Mouse (Mus musculus): Measurements from ENCODE around the gene Abca2.
"Not testable (repeated sequence)": the region's sequence is repeated elsewhere in the genome, so short reads cannot be mapped to it uniquely, and the experiment has no call there.

Gene Abca2

DNA sequence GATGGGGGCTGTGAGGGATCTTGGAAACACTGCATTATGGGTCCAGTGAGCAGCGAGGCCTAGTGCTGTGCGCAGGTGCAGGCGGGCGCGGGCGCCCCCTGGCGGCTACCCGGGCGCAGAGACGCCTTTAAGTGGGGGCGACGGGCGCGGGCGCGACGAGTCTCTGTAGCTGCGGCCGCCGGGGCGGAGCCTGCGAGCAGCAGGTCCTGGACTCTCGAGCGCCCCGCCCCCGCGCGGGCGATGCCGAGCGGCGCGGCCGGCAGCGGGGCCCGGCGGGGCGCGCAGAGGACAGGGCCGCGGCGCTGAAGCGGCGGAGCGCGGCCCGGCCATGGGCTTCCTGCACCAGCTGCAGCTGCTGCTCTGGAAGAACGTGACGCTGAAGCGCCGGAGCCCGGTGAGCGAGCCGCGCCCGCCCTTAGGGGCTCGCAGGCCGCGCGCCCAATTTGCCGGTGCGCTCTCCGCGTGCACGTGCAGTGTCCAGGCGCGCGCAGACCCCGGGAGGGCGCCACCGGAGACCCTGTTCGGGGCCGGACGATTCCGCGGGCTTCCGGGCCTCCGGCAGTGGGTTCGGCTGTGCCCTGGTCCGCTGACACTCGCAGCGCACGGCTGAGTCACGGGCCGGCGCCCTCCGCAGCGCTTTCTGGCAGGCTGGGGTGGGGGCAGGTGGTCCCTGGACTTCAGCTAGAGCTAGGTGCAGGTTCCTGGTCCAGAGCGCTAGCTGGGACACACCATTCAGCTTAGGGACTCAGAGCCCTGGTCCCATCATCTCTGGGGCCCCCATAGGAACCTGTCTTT is at the start of gene Abca2:
Gene Abca2 (plus strand): TSS at position 262 of the 795 bp plus-strand sequence.
- DNase-seq (ENCODE audit: extremely low spot score, low read depth, low spot score), result peak; percentile 53

DNA sequence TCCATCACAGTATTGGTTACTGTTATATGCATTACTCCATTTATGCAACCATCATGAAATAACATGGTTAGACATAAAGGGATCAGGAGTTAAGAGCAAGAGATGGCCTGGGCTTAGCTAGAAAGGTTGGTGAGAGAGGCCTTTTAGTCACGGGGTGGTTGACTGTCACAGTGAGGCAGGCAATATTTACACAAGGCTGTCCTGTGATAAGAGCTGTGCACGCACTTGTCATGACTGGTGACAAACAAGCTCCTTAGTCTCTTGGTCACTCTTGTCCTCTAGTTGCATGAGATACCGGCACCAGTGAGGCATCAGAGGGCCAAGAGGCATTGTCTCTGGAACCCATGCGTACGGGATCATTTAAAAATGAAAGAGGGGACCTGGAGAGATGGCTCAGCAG is 44.0 kb upstream of the Abca2 start:
- no peak for DNase-seq (ENCODE audit: extremely low spot score, low read depth, low spot score)

DNA sequence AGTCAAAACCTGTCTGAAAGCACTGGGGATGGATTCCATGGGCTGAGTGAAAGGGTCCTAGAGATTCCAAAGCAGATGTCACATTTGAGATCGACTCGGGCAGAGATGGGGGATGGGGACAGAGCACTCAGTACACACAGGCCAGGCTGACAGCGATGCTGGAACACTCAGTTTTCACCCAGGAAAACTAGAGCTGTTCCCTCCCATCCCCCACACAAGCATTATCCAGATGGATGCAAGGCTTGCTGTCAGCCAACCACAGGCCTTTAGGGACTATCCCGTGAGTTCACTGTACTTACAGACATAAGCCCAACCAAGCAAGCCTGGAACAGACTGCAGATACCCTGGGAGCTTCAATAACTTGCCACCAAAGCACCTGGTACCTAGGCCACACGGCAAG is 37.2 kb upstream of the Abca2 start:
- DNase-seq (ENCODE audit: extremely low spot score, low read depth, low spot score), result no peak

DNA sequence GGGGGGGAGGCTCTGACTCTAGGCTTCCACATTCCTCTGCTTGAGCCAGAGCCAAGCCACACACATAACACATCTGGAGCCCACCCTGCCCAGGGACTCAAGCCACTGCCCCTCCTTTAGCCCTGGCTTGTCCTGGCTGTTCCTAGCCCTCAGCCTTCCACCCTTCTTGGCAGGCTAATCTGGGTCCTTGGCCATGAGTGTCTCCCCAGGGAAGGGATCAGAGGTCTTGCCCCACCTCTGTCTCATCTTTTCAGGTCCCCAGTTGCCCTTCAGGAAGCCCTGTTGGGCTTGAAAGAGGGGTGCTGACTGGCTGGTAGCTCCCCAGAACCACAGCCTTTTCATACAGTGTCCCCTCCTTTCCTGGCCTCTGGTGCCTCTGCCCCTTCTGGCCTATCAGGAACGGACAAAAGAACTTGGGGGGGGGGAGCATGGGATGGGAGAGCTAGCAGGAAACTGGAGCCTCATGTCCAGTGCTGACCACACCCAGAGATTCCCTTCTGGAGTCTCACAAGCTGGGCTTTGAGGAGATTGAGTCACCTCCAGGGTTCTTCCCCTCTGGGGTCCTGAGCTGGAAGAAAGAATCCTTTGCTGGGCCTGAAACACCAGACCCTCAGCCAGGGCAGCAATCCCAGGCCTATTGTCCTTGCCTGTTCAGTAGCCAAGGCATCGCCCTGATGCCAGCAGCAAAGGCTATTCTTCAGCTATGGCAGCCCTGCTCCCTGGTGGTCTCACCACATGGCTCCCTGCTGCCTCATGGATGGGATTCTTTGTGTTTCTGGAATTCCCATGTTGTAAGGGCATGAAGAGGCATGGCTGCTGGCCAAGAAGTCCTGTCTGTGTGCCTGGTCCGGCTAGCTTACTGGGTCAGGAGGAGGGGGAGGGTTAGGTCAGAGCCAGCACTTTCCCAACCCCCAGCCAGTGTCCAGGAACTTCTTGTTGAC is 34.0 kb upstream of the Abca2 start:
- no peak for DNase-seq (ENCODE audit: extremely low spot score, low read depth, low spot score)

DNA sequence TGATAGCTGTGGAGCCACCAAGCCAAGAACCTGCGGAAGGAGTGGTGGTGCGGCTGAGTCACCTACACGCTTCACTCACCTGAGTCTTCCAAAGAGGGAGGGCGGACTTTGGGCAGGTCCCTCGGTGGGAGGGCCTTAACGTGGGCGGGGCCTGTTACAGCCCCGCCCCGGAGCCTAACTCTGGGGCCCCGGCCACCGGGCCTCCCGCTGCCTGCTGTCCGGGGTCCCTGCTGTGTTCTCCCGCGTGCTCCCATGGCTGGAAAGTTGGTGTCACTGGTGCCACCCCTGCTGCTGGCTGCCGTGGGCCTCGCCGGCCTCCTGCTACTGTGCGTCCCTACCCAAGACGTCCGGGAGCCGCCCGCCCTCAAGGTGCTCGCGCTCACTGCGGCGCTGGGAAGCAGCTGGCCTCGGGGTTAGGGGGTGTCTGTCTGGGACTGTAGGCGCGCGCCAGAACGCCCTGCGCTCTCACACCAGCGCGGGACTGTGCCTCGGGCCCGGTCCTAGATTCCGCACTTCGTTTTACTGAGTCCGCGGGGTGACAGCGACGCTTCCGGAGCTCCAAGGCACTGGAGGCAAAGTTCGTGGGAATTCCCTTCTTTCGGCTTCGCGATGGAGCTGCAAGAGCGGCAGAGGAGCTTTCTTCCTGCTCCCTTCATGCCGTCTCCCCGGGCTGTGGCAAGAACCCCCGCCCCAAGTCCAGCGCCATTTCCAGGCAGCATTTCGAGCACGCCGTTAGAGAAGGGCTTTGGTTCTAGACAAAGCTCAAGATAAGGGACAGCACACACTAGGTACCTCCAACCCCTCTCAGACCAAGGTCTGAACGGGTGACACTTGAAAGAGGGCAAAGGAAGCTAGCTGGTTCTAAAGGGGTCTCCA is 32.5 kb upstream of the Abca2 start, which contains the start of gene Entpd2:
Gene Entpd2 (plus strand): TSS at position 154 of the 876 bp plus-strand sequence.
- no peak for DNase-seq (ENCODE audit: extremely low spot score, low read depth, low spot score)

DNA sequence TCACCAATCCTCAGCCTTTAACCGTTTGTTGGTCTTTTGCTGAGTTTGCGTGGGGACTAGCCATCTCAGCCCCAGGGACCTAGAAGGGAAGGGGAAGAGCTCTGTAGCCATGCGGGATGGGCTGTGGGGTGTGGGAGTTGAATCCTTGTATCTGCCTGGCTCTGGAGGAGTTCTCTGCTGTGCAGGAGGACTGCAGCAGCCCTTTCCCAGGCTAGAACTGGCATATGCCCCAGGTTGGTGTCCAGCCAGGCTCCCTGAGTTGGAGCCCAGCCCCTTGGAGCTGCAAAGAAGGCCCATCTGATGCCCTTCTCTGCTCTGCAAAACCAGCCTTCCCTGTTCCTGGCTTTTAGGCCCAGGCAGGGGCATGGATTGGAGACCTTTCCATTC is 31.9 kb upstream of the Abca2 start:
- no peak for DNase-seq (ENCODE audit: extremely low spot score, low read depth, low spot score)

DNA sequence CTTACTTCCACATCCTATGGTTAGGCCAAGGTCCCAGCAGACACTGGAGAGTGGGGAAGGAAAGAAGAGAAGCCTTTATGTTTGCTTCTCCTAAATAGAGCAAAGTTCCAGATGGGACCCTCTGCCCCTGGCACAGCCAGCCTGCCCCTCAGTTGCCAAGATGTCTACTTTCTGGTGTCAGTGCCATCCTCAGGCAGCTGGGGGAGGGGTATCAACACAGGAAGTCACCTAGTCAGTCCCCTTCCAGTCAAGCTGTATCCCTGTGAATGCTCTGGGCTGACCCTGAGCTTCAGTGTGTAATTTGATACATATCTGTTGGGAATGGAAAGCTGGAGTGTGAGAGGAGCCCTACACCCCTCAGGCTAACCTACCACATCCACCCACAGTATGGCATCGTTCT is 31.5 kb upstream of the Abca2 start:
- DNase-seq (ENCODE audit: extremely low spot score, low read depth, low spot score), result no peak

DNA sequence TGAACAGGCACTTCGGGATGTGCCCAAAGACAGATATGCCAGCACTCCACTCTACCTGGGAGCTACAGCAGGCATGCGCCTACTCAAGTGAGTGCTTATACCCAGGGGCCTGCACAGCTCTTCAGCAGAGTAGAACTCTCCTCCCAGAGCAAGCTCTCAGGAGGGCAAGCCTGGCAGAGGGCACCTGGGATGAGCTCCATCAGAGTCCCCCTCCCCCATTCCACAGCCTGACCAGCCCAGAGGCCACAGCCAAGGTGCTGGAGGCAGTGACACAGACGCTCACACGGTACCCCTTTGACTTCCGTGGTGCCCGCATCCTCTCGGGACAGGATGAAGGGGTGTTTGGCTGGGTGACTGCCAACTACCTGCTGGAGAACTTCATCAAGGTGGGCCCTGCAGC is 30.4 kb upstream of the Abca2 start:
- DNase-seq (ENCODE audit: extremely low spot score, low read depth, low spot score), result no peak

DNA sequence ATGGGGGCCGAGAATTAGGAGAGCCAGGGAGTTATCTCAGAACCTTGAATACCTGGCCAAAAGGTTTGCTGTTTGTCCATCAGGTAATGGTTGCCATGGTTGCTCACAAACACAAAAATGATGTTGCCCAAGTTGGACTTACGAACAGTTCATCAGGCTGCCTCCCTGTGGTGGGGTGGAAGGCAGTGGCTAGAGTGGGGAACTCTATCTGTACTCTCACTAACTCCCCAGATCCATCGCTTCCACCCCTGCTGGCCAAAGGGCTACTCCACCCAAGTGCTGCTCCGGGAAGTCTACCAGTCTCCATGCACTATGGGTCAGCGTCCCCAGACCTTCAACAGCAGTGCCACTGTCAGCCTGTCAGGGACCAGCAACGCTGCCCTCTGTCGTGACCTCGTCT is 29.5 kb upstream of the Abca2 start, which contains the start of gene Npdc1:
Gene Npdc1 (plus strand): TSS at position 301 of the 400 bp plus-strand sequence.
- DNase-seq (ENCODE audit: extremely low spot score, low read depth, low spot score), result no peak

DNA sequence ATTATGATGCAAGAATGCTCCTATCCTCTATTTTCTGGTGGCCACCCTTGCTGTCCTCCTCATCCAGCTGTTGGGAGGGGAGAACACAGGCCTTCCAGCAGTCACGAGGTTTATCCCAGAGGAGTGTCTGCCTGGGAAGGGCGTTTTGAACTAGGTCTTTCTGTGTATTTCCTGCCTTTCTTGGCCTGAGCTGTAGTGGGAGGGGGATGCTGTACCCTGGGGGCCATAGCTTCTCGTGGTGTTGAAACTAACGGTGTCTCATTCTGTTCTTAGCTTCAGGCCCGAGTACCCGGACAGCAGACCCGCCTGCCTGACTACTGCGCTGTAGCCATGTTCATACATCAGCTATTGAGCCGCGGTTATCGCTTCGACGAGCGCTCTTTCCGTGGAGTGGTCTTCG is 28.2 kb upstream of the Abca2 start:
- DNase-seq (ENCODE audit: extremely low spot score, low read depth, low spot score), result no peak

DNA sequence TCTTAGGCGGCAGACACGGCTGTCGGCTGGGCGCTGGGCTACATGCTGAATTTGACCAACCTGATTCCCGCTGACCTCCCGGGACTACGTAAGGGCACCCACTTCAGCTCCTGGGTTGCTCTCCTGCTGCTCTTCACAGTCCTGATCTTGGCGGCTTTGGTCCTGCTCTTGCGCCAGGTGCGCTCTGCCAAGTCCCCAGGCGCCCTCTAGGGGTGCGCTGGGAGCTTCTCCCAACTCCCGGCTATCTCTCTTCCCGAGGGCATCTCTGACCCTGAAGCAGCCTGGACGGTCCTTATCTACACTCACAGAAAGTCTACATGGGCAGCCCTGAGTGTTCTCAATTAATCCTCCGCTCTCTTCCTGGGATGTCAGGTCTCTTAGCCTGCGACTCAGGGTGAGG is 27.7 kb upstream of the Abca2 start:
- no peak for DNase-seq (ENCODE audit: extremely low spot score, low read depth, low spot score)

DNA sequence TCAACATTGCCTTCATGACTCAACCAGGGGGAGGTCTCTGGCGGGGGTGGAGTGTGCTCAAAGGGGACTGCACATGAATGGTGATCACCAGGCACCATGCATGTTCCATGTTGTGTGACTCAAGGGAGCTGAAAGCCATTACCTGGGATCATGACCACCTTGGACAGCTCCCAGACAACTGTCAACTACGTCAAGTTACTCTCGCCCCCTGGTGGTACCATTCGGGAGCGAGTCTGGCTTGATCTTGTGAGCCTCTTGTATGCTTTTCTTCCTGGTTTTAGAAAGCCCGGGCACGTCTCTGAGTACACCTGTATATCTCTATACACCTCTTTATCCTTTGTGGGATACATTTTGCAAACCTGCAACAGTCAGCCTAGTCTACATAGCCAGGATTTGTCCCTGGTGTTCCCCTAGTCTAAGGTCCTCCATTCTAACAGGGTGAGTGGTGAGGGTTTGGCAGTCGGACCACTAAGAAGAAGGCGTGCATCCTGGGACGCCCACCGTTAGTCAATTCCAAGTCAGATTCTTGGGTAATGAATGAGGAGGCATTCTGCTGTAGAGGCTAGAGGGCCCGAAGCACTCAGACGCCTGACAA is 26.0 kb upstream of the Abca2 start:
- peak; percentile 83 for DNase-seq (ENCODE audit: extremely low spot score, low read depth, low spot score)

DNA sequence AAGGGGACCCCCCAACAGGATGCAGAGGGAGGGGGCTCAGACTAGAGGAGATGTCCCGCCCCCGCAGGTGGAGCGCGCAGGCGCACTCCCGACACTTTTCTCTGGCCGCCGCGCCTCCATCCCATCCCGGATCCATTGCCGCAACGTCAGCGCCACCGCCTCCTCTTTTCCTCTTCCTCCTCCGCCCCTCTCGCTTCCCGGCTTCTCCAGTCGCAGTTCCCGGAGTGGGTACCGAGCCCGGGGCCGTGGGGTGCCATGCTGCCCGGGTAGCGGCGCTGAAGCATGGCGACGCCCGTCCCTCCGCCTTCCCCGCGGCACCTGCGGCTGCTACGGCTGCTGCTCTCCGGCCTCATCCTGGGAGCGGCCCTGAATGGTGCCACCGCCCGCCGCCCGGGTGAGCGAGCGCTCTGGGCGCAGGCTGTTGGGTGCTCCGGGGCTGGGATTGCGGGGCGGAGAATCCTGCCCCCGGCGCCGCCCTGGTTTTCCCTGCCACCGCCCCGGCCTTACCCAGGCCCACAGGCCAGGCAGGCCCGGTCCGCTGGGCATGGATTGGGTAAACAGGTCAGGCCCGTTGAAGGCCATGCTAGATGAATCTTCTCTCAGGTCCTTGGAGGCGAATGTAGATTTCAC is 25.4 kb upstream of the Abca2 start:
- DNase-seq (ENCODE audit: extremely low spot score, low read depth, low spot score), result no peak

DNA sequence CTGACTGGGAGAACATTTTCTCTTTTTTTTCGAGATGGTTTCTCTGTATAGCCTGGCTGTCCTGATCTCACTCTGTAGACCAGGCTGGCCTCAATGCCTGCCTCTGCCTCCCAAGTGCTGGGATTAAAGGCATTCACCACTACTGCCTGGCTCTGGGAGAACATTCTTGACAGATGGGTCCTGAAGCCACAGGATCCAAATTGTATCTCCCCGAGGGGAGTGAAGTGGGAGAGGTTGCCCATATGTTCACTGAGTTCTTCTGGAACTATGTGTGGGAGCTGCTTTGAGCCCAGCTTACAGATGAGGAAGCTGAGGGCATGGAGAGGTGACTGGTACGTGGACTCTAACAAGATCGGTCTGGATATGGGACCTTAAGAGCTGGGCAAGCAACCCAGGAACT is 24.5 kb upstream of the Abca2 start:
- no peak for DNase-seq (ENCODE audit: extremely low spot score, low read depth, low spot score)

DNA sequence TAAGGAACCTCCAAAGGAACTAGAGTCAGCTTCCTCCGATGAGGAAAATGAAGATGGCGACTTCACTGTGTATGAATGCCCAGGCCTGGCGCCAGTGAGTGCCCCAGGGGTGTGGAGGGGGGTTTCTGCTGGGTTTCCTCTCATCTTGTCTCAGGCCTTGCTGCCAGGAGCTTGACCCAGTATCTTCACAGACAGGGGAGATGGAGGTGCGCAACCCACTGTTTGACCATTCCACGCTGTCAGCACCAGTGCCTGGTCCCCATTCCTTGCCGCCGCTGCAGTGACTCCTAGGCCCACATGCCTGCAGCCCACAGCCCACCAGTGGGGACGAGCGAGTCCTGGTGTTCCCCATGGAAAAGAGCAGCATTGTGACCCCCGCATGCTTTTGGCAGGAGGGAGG is 19.6 kb upstream of the Abca2 start:
- no peak for DNase-seq (ENCODE audit: extremely low spot score, low read depth, low spot score)

DNA sequence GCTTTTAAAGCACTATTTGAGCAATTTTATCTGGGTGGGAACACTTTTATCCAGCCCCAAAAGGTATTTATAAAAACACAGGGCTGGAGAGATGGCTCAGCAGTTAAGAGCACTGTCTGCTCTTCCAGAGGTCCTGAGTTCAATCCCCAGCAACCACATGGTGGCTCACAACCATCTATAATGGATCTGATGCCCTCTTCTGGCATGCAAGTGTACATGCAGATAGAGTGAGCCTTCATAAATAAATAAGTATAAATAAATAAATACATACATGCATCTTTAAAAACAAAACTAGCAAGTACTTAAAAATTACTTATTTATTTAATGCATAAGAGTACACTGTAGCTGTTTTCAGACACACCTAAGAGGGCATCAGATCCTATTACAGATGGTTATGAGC is 15.1 kb upstream of the Abca2 start:
- not testable (repeated sequence) for DNase-seq (ENCODE audit: extremely low spot score, low read depth, low spot score)

DNA sequence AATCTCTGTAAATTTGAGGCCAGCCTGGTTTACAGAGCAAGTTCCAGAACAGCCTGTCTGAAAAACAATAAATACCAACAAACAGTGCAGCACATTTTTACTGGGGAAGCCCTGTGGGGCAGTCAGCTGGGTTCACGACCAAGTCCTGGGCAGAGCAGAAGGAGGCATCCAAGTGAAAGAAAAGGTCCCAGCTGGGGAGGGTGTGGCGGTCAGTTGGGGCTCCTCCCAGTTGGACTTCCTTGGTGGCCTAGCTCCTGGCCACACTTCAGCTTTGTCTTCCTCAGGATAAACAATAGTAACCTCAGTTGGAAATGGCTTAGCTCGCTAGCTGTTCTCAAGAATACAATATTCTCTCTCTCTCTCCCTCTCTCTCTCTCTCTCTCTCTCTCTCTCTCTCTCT is 11.1 kb upstream of the Abca2 start:
- DNase-seq (ENCODE audit: extremely low spot score, low read depth, low spot score), result no peak

DNA sequence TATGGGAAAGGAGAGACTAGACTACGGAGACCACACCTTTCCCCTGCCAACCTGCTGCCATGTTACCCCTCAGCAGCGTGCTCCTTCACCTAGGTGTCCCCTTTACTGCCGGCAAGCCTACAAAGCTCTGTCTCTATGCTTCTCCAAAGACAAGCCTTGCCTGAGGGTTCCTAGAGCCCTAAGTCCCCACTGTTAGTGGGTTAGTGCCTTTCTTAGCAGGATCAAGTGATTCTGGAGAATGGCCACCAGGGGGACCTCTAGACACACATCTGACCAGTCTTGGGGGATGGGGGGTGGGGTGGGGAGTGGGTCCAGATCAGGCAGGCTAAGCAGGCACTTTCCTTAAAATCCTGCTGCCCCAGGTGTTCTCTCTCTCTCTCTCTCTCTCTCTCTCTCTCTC is 6.6 kb upstream of the Abca2 start:
- peak; percentile 24 for DNase-seq (ENCODE audit: extremely low spot score, low read depth, low spot score)

DNA sequence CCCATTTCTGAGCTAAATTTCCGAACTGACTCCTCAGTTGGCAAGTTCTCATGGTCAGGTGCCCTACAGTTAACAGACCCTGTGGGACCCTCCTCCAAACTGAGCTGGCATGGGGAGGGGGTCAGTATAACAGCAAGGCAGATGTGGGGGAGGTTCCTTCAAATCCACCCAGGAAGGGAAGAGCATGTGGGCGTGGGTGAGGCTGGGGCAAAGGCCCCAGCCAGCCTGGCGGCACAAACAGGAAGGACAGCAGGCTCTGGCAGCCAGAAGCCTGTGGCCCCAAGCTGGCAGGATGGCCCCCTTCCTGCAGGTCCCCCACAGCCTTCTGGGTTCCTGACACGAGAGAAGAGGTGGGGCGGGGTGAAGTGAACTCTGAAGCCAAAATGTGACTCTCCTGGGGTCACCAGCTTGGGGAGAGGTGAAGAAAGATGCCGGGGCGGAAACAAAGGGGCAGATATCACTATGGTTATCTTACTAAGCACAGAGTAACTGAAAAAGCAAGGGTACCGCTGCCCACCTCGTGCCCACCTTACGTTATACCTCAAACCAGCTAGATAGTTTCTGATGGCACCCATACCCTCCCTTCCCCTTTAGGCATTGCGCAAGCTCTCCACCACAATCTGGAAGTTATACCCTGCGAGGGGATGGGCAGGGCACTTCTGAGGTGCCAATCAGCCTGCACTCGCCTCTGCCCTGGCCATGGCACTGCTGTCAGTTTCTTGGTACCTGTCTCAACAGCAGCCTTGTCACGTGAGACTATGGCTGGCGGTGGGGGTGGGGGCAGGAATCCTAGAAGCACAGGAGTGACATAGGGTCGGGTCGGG is 5.7 kb upstream of the Abca2 start, which contains the start of gene Fut7:
Gene Fut7 (plus strand): TSS at position 681 of the 824 bp plus-strand sequence.
- no peak for DNase-seq (ENCODE audit: extremely low spot score, low read depth, low spot score)
